8 mouse cellular contexts compared by ENCODE assay signal in genomic region chr3:55786835-55787486, GRCm38 (mm10). TPM values are rescaled to one million over a fixed set of nuclear protein-coding genes. Genes with fewer than 3 reads are reported as not detected.
DNase-seq lines count a peak whose midpoint lies in the region; ATAC-seq lines count a peak whose summit lies in the region.

No protein-coding gene starts in this region.

- 33% methylated on average over 17 of the region's 17 CpGs for WGBS in heart, embryonic 13.5 days
- 10% methylated on average over 17 of the region's 17 CpGs for WGBS in hindbrain, embryonic 14.5 days
- WGBS in midbrain, embryonic 16.5 days: 17% methylated on average over 17 of the region's 17 CpGs

- ATAC-seq in heart, embryonic 13.5 days (ENCODE audit: extremely low read depth, insufficient number of reproducible peaks, low FRiP score, low TSS enrichment): no peak
- ATAC-seq in hindbrain, embryonic 14.5 days (ENCODE audit: low FRiP score): no peak
- ATAC-seq in midbrain, embryonic 16.5 days: no peak

- DNase-seq in heart, postnatal 36 days: no peak
- peak; percentile 36 for DNase-seq in cerebellum, adult 9-11 months
- DNase-seq in hindbrain, embryonic 14.5 days (ENCODE audit: low spot score): peak; percentile 70
- DNase-seq in urinary bladder, postnatal 4 days (ENCODE audit: low spot score in 2 of 2): no peak
- DNase-seq in urinary bladder, postnatal 25 days (ENCODE audit: low spot score): no peak
- no peak for DNase-seq in layer of hippocampus, postnatal 36 days

- H3K4me3 ChIP-seq in heart, embryonic 13.5 days: peak overlapping the region; percentile 54
- H3K4me3 ChIP-seq in hindbrain, embryonic 14.5 days (replicated peaks; ENCODE audit: low read length): peak overlapping the region; percentile 39
- H3K4me3 ChIP-seq in midbrain, embryonic 16.5 days (ENCODE audit: low read depth, low read length): peak overlapping the region; percentile 45

- peaks cover 27% of the 10 kb centered on the region for H3K4me1 ChIP-seq in heart, embryonic 13.5 days
- peaks cover 16% of the 10 kb centered on the region for H3K4me1 ChIP-seq in hindbrain, embryonic 14.5 days (replicated peaks; ENCODE audit: control insufficient read depth, insufficient read depth, low read length)
- peaks cover 16% of the 10 kb centered on the region for H3K4me1 ChIP-seq in midbrain, embryonic 16.5 days (ENCODE audit: control insufficient read depth, insufficient read depth, low read length)

- peak overlapping the region; percentile 79 for H3K9ac ChIP-seq in heart, embryonic 13.5 days
- peak overlapping the region; percentile 76 for H3K9ac ChIP-seq in hindbrain, embryonic 14.5 days
- peak overlapping the region; percentile 81 for H3K9ac ChIP-seq in midbrain, embryonic 16.5 days (ENCODE audit: low read depth, low read length)

- peak overlapping the region; percentile 79 for H3K4me2 ChIP-seq in heart, embryonic 13.5 days
- peak overlapping the region; percentile 65 for H3K4me2 ChIP-seq in hindbrain, embryonic 14.5 days (replicated peaks)
- H3K4me2 ChIP-seq in midbrain, embryonic 16.5 days (ENCODE audit: low read length): peak overlapping the region; percentile 80

- peaks cover 57% of the 10 kb centered on the region for H3K27me3 ChIP-seq in heart, embryonic 13.5 days (replicated peaks)
- peaks cover 6% of the 10 kb centered on the region for H3K27me3 ChIP-seq in hindbrain, embryonic 14.5 days (ENCODE audit: control insufficient read depth, insufficient read depth, low read length)
- H3K27me3 ChIP-seq in midbrain, embryonic 16.5 days (ENCODE audit: control insufficient read depth, insufficient read depth, low read depth, low read length): no peaks in the 10 kb centered on the region

- intact Hi-C loops in heart, postnatal 36 days (cut with DNase I): no loop called here

- no peak overlapping the region for H3K27ac ChIP-seq in heart, embryonic 13.5 days (replicated peaks)
- peak overlapping the region; percentile 98 for H3K27ac ChIP-seq in hindbrain, embryonic 14.5 days
- H3K27ac ChIP-seq in midbrain, embryonic 16.5 days (ENCODE audit: low read length): peak overlapping the region; percentile 97

- no peaks in the 10 kb centered on the region for H3K36me3 ChIP-seq in heart, embryonic 13.5 days
- no peaks in the 10 kb centered on the region for H3K36me3 ChIP-seq in hindbrain, embryonic 14.5 days (replicated peaks; ENCODE audit: control insufficient read depth, insufficient read depth)
- no peaks in the 10 kb centered on the region for H3K36me3 ChIP-seq in midbrain, embryonic 16.5 days (ENCODE audit: control insufficient read depth, insufficient read depth, low read length)

- no peaks in the 10 kb centered on the region for H3K9me3 ChIP-seq in heart, embryonic 13.5 days
- no peaks in the 10 kb centered on the region for H3K9me3 ChIP-seq in hindbrain, embryonic 14.5 days (ENCODE audit: control insufficient read depth, low read length)
- no peaks in the 10 kb centered on the region for H3K9me3 ChIP-seq in midbrain, embryonic 16.5 days (replicated peaks; ENCODE audit: control insufficient read depth, low read length, poor library complexity, severe bottlenecking)

RNA-seq across cellular contexts. Expression of gene Mab21l1, which starts 4.7 kb away (rescaled TPM):
- 0.34 and 0.76 TPM in 2 replicates for polyA plus RNA-seq in heart, embryonic 13.5 days (2015; fragmentation: Nextera tagmentation; extraction: Ambion mirVana)
- total RNA-seq in heart, postnatal 36 days (2021): under 1 TPM in 1 of 2 experiments, not detected in 1; 0.11 TPM
- 131 and 149 TPM in 2 replicates for polyA plus RNA-seq in hindbrain, embryonic 14.5 days (2014; fragmentation: Nextera tagmentation; extraction: Ambion mirVana)
- 136 and 156 TPM in 2 replicates for polyA plus RNA-seq in midbrain, embryonic 16.5 days (2015; fragmentation: Nextera tagmentation; extraction: Ambion mirVana)
- under 1 TPM; 0.62 to 0.88 TPM for total RNA-seq in layer of hippocampus, postnatal 36 days (2021)

Comparison
In these comparisons a context has a peak if more than half of its experiments do, and no peak if none do; other contexts are left out.
1. DNase-seq: peak in cerebellum, adult 9-11 months (single experiment) and hindbrain, embryonic 14.5 days (single experiment); none in heart, postnatal 36 days (0 of 2), urinary bladder, postnatal 4 days (0 of 2), urinary bladder, postnatal 25 days (single experiment) and layer of hippocampus, postnatal 36 days (0 of 2).
2. RNA of gene Mab21l1, which starts 4.7 kb away (polyA plus RNA-seq): 136 to 156 TPM in midbrain, embryonic 16.5 days and 131 to 149 TPM in hindbrain, embryonic 14.5 days; 0.34 to 0.76 TPM in heart, embryonic 13.5 days; every median in the first group is over 10 times any median in the second.
3. Peak in every context shown above with its lines, with median percentiles within 50 percentile points of each other: H3K4me2 ChIP-seq, H3K4me3 ChIP-seq and H3K9ac ChIP-seq.